Mouse (Mus musculus): ENCODE data around the gene St3gal6.
"Not testable (repeated sequence)": the region's sequence is repeated elsewhere in the genome, so short reads cannot be mapped to it uniquely, and the experiment has no call there.

St3gal6 gene

GRCm38 (mm10) chr16:58474875-58475274 is 49.2 kb downstream of the St3gal6 start:
- DNase-seq, result no peak

GRCm38 (mm10) chr16:58470841-58471240 is 53.2 kb downstream of the St3gal6 start:
- no peak for DNase-seq

GRCm38 (mm10) chr16:58470061-58470460 is 54.0 kb downstream of the St3gal6 start:
- DNase-seq, result no peak

GRCm38 (mm10) chr16:58465412-58465811 is 58.6 kb downstream of the St3gal6 start:
- no peak for DNase-seq

- no peak for DNase-seq
Measured at GRCm38 (mm10) chr16:58464051-58464450, 60.0 kb downstream of the St3gal6 start.

- no peak for DNase-seq
Measured at GRCm38 (mm10) chr16:58462519-58462918, 61.5 kb downstream of the St3gal6 start.

- DNase-seq, result no peak
Measured at GRCm38 (mm10) chr16:58461856-58462518, 62.1 kb downstream of the St3gal6 start.

GRCm38 (mm10) chr16:58460386-58460785 is 63.7 kb downstream of the St3gal6 start:
- no peak for DNase-seq

- not testable (repeated sequence) for DNase-seq
Measured at GRCm38 (mm10) chr16:58459966-58460365, 64.1 kb downstream of the St3gal6 start.

GRCm38 (mm10) chr16:58456991-58457390 is 67.1 kb downstream of the St3gal6 start:
- no peak for DNase-seq

GRCm38 (mm10) chr16:58456445-58456844 is 67.6 kb downstream of the St3gal6 start:
- no peak for DNase-seq

GRCm38 (mm10) chr16:58455118-58455517 is 68.9 kb downstream of the St3gal6 start:
- DNase-seq, result no peak

GRCm38 (mm10) chr16:58454617-58455016 is 69.4 kb downstream of the St3gal6 start:
- peak; percentile 69 for DNase-seq

GRCm38 (mm10) chr16:58453820-58454219 is 70.2 kb downstream of the St3gal6 start:
- no peak for DNase-seq

- DNase-seq, result no peak
Measured at GRCm38 (mm10) chr16:58453138-58453537, 70.9 kb downstream of the St3gal6 start.

GRCm38 (mm10) chr16:58451647-58452046 is 72.4 kb downstream of the St3gal6 start:
- no peak for DNase-seq

- DNase-seq, result no peak
Measured at GRCm38 (mm10) chr16:58450648-58451047, 73.4 kb downstream of the St3gal6 start.

GRCm38 (mm10) chr16:58449073-58449472 is 75.0 kb downstream of the St3gal6 start:
- DNase-seq, result no peak

GRCm38 (mm10) chr16:58446281-58447259 is 77.5 kb downstream of the St3gal6 start:
- no peak for DNase-seq

GRCm38 (mm10) chr16:58444735-58445134 is 79.3 kb downstream of the St3gal6 start:
- no peak for DNase-seq

- DNase-seq, result no peak
Measured at GRCm38 (mm10) chr16:58432384-58432783, 91.7 kb downstream of the St3gal6 start.

GRCm38 (mm10) chr16:58430246-58430645 is 93.8 kb downstream of the St3gal6 start:
- no peak for DNase-seq

- DNase-seq, result no peak
Measured at GRCm38 (mm10) chr16:58421696-58422354, 102.2 kb downstream of the St3gal6 start.
